Mouse (Mus musculus) adrenal gland, adult 18-20 months (tissue): ENCODE results near the gene Trim2. TPM values are rescaled to one million over a fixed set of nuclear protein-coding genes. Genes with fewer than 3 reads are reported as not detected.

ENCODE experiments used
- DNase-seq, 2 experiments: peaks; one replicate each; pipeline ENCODE4 v3.0.0; 2021 to 2022; ENCODE audit warnings: low spot score in 2 of 2
- total RNA-seq, 2 experiments: library from RNA; stranded (reverse); gene quantifications; 1 replicate in 1 of 2; 2 replicates in 1 of 2; pipeline ENCODE4 v1.2.3; 2021

Trim2 gene
- total RNA-seq, 2 experiments from 2014 or later, result 29.2 to 88.9 TPM

- DNase-seq, result no peak
Measured at GRCm38 (mm10) chr3:84292238-84292637, 14.4 kb downstream of the Trim2 start.

DNA sequence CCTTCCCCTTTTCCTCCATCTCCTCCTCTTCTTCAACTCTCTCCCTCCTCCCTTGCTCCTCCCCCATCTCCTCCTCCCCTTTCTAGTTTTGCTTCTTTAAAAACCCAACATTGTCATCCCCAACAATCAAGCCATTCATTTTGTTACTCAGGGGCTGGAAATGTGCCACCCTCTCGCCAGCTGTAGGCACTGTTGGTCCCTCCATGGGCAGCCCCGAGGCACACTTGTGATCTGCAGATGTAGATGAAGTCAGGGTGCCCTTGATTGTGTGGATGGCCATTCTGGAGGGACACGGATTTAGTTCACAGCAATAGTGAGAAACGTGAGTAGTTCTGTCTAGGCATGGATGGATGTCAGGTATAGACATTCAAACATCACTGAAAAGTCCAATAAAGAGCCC lies 17.7 kb downstream of the Trim2 start:
- DNase-seq, result no peak

DNA sequence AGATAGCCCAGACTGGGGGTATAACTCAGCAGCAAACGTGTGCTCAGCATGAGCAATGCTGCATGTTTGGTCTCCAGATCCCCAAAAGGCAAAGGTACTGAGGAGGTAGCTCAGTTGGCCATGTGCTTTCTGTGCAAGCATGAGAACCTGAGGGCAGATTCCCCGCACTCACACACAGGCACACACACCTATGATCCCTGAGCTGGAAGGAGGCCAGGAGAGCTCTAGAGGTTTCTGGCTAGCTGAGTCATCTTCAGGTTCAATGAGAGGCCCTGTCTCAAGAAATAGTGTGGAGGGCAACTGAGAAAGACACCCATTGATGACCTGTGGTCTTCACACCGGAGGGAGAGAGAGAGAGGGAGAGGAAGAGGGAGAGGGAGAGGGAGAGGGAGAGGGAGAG lies 19.4 kb downstream of the Trim2 start:
- DNase-seq, result no peak

DNA sequence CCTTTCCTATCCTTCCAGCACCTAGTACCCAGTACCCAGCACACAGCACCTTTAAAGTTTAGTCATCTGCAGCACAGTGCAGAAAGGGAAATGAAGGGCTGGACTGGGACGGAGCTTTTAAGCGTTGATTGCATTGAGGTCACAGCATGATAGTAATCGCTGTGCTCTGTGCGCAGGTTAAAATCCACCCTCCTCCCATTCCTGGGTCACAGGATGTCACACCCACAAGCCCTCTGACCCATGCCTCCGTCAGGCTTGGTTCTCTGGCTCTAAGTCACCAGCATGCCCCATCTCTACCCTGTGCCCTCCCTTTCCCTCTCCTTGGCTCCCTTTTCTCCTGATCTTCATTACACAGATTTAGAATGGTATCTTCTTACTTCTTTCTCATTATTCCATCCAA lies 20.4 kb downstream of the Trim2 start:
- no peak for DNase-seq

- DNase-seq, result no peak
Measured at GRCm38 (mm10) chr3:84284796-84285195, 21.9 kb downstream of the Trim2 start.

- DNase-seq, result no peak
Measured at GRCm38 (mm10) chr3:84283524-84283923, 23.2 kb downstream of the Trim2 start.

- no peak for DNase-seq
Measured at GRCm38 (mm10) chr3:84281936-84282371, 24.7 kb downstream of the Trim2 start.

DNA sequence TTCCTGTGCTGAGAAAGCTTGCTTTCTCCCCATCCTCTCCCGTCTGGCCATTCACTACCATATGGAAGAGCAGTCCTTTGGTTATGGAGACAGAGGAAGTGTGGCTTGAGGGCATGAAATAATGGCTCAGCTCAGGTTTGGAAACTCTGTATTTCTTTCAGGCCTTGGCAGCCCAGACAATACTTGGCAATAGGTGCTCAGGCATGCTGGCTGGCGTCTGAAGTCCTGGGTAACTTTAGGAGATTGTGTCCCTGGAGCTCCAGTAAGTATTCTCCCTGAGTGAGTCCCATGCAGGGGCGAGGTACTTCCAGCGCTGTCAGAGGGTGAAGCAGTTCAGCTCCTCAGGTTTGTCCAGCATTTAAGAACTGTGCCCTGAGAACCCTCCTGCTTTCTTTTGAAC lies 27.9 kb downstream of the Trim2 start:
- DNase-seq, result no peak

GRCm38 (mm10) chr3:84275124-84275523 lies 31.6 kb downstream of the Trim2 start:
- DNase-seq, result no peak

DNA sequence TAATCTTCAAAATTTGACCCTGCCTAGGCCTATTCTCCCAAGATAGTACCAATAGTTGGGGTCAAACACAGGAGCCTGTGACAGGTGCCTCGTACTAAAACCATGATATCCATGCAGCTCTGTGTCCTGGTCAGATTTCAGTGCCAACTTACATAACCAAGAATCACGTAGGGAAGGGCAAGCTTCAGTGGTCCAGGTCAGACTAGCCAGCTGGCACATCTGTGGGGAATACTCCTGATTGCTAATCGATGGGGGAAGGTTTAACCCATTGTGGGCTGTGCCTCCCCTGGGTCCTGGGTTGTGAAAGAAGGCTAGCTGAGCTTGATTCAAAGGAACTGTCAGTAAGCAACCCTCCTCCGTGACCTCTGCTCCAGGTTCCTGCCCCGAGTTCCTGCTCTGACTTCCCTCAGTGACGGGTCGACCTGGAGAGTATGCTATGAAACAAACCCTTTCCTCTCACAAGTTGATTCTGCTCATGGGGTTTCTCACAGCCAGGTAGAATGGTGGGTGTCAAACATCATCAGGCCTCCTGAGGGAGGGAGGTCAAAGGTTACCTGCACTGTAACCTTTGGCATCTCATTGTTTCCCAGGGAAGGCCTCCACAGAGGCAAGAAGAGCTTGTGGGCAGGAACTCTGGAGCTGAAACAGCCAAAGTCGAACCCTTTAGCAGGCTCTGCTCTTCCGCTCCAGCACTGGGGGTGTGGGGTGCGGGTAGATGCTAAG lies 34.2 kb downstream of the Trim2 start:
- no peak for DNase-seq

DNA sequence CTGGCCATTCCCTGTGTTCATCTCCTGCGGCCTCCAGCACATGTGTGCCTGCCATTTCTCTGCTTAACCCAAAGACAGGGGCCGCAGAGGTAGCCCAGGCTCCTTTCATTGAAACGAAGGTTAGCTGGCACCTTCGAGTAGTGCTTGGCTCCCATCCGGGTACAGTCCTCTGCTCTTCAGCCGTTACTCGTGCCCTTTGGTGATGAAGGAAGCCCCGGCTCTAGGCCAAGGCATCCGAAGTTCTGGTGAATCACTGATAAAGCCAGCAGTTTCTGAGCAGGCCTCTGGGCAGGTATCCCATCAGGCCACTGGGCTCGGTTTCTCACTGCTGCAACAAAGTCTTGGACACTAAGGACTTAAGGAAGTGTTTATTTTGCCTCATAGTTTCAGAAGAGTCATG lies 34.9 kb downstream of the Trim2 start:
- no peak for DNase-seq

DNA sequence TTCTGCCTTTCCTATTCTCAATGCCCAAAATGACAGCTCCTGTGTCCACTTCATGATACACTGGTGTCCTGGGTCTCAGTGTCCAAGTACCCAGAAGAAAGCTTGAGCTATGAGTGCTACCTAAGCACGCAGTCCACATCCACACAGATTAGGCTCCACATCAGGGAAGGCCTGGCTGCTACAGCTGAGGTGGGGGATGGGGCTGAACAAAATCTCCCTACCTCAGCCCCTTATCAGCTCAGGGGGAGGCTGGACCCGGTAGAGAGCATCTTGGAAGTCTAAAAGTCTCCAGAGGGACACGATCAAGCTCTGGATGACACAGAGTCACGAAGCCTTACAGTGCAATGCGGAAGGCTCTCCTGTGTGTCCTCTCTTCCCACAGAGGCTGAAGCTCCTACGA lies 35.6 kb downstream of the Trim2 start:
- DNase-seq, result no peak

- DNase-seq, result no peak
Measured at GRCm38 (mm10) chr3:84270624-84270995, 36.1 kb downstream of the Trim2 start.

- no peak for DNase-seq
Measured at GRCm38 (mm10) chr3:84269987-84270623, 36.6 kb downstream of the Trim2 start.

- no peak for DNase-seq
Measured at GRCm38 (mm10) chr3:84268434-84268833, 38.2 kb downstream of the Trim2 start.

DNA sequence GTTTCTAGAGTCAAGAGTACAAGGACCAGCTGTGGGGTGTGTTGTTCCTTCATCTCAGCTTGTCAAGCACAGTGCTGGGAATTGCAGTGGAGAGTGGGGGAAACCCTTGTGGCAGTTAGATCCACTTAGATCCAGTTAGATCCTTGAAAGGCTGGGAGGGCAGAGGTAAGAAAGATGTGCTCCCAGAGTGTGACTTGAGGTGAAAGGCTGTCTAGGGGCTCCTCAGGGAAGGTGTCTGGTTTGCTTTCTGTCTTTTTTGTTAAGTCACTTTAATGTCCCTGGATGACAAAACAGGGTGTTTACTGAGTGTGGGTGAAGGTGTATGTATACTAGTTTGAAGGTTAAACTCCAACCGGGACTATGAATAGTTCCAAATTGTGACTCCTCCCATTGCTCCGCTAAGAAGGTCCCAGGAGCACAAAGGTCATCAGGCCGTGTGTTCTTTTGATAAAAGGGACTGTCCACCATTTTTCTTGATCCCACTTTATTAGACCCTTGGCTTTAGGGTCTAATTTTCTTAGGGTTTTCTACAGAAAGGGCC lies 40.2 kb downstream of the Trim2 start:
- no peak for DNase-seq

- DNase-seq, result no peak
Measured at GRCm38 (mm10) chr3:84265084-84265483, 41.6 kb downstream of the Trim2 start.

DNA sequence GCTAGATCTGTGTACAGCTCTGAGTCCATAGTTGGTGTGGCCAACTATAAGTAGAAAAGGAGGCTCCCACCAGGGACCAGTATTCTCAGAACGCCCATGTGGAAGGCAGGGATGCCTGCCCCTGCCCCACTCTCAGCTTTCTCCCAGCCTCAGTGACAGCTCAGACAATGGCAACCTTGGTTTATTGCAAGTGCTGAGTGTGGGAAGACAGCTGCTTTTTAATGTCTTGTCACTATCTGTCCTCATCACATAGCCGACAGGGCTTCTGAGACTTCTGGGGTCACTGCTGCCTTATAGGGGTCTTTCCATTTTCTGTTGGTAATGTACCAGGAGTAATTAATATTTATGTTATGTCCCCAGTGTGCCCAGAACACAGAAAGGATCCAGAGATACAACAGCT lies 42.3 kb downstream of the Trim2 start:
- no peak for DNase-seq

- no peak for DNase-seq
Measured at GRCm38 (mm10) chr3:84262804-84263203, 43.9 kb downstream of the Trim2 start.

GRCm38 (mm10) chr3:84261863-84262262 lies 44.8 kb downstream of the Trim2 start:
- no peak for DNase-seq

DNA sequence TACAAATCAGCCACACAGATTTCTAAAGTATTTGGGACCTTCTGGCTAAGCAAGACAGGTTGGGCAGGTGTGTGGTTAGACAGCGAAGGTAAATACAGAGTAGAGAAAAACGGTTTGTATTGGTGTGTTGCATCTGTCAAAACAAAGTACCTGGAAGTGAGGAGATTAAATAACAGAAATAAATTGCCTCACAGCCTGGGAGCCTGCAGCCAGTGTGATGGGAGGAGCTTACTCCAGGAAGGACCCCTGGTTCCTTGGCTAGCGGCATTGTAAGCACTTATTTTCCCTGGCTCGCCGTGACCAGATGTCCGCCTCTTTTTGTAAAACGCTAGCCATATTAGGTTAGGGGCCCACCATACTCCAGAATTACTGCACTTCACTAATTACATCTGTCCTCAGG lies 45.8 kb downstream of the Trim2 start:
- no peak for DNase-seq

- no peak for DNase-seq
Measured at GRCm38 (mm10) chr3:84260024-84260535, 46.6 kb downstream of the Trim2 start.
